Mouse (Mus musculus): Measurements from ENCODE around the gene Znfx1. TPM values are rescaled to one million over a fixed set of nuclear protein-coding genes. Genes with fewer than 3 reads are reported as not detected.

The Znfx1 gene
- polyA plus RNA-seq, 1 experiment from 2014 or later: 7.1 TPM

DNA sequence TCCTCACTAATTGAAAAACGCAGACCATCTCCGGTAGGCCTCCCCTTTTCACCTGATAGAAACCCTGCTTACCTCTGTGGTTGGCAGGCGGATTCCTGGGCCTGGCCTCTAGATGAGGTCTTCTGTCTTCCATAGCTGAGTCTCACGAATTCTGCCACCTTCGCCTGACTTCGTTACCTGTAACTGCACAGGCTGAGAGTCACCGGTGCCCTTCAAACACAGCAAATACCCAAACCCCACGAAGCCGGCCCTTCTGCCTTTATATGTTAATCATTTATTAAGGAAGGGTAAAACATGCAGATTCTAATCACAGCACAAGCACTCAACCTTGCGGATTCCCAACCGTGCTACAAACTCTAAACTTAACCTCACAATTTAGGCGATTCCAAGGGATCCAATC, 2.9 kb downstream of the Znfx1 start:
- H3K4me3 ChIP-seq (ENCODE audit: low read depth, low read length): no peak overlapping the region
- no peaks in the 10 kb centered on the region for H3K27me3 ChIP-seq (replicated peaks; ENCODE audit: control insufficient read depth, insufficient read depth, low read length)

DNA sequence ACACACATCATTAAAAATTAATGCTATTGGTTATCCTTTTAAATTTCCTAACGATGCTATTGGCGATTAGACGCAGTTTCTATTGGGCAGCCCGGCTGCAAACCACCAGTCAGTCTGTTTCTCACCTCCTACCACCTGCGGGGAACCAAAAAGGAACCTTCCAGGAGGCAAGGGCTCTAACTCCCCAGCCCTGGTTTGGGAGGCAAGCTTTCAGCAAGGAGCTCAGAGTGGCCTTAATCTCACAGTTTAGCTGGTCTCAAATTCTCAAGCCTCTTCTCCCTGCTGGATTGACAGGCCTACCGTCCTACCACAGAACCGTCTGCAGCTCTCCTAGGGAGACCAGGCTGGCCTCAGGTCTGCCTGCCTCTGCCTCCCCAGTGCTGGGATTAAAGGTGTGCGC, 3.3 kb downstream of the Znfx1 start:
- Histone ChIP-seq H3K36me3 (ENCODE audit: control insufficient read depth, insufficient read depth, low read length) (peaks cover 51% of the 10 kb centered on the region), H3K9me3 (ENCODE audit: control insufficient read depth, low read length) (no peaks in the 10 kb centered on the region), H3K4me1 (replicated peaks; ENCODE audit: control insufficient read depth, insufficient read depth, low read length) (peaks cover 13% of the 10 kb centered on the region), H3K9ac (ENCODE audit: low read length) (no peak overlapping the region), H3K27me3 (replicated peaks; ENCODE audit: control insufficient read depth, insufficient read depth, low read length) (no peaks in the 10 kb centered on the region), H3K27ac (ENCODE audit: low read depth) (no peak overlapping the region), H3K4me3 (ENCODE audit: low read depth, low read length) (no peak overlapping the region), H3K4me2 (ENCODE audit: low read length) (no peak overlapping the region)
- DNase-seq (ENCODE audit: low spot score) (no peak), ATAC-seq (replicated peaks; ENCODE audit: low FRiP score, low TSS enrichment, low read depth) (no peak)
- 51% methylated on average over 8 of the region's 8 CpGs for WGBS

More for the DNA sequence above, 2.9 kb downstream of the Znfx1 start:
- Histone ChIP-seq H3K9me3 (ENCODE audit: control insufficient read depth, low read length) (no peaks in the 10 kb centered on the region), H3K9ac (ENCODE audit: low read length) (no peak overlapping the region), H3K27ac (ENCODE audit: low read depth) (no peak overlapping the region), H3K4me1 (replicated peaks; ENCODE audit: control insufficient read depth, insufficient read depth, low read length) (peaks cover 17% of the 10 kb centered on the region), H3K4me2 (ENCODE audit: low read length) (peak overlapping the region; percentile 82; the same call in 1 of the 2 replicates), H3K36me3 (ENCODE audit: control insufficient read depth, insufficient read depth, low read length) (peaks cover 51% of the 10 kb centered on the region)
- DNase-seq (ENCODE audit: low spot score) (no peak), ATAC-seq (replicated peaks; ENCODE audit: low FRiP score, low TSS enrichment, low read depth) (no peak)
- 60% methylated on average over 12 of the region's 12 CpGs for WGBS

DNA sequence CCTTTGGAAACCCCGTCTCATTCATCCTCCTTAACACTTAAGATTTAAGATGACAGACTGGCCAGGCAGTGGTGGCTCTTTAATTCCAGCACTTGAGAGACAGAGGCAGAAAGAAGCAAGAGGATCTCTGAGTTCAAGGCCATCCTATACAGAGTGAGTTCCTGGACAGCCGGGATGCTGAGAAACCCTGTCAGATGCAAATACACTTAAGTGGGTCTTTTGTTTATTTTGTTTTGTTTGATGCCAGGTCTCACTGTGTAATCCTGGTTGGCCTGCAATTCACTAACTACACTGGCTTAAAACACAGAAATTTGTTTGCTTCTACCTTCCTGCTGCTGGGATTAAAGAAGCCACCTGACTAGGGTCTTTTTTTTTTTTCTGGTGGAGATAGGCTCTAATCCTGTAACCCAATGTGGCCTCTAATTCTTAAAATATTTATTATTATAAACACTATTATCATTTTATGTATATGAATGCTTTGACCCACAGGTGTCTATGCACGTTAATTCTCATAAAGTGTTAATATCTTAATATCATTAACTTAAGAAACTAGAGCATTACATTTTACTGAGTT, 3.9 kb downstream of the Znfx1 start:
- Histone ChIP-seq H3K9ac (ENCODE audit: low read length) (no peak overlapping the region), H3K9me3 (ENCODE audit: control insufficient read depth, low read length) (no peaks in the 10 kb centered on the region), H3K27ac (ENCODE audit: low read depth) (no peak overlapping the region), H3K4me2 (ENCODE audit: low read length) (no peak overlapping the region), H3K4me1 (replicated peaks; ENCODE audit: control insufficient read depth, insufficient read depth, low read length) (peaks cover 12% of the 10 kb centered on the region), H3K4me3 (ENCODE audit: low read depth, low read length) (no peak overlapping the region), H3K36me3 (ENCODE audit: control insufficient read depth, insufficient read depth, low read length) (peaks cover 49% of the 10 kb centered on the region), H3K27me3 (replicated peaks; ENCODE audit: control insufficient read depth, insufficient read depth, low read length) (no peaks in the 10 kb centered on the region)
- WGBS: 52% methylated on average over 3 of the region's 3 CpGs
- no peak for ATAC-seq (replicated peaks; ENCODE audit: low FRiP score, low TSS enrichment, low read depth)
- DNase-seq (ENCODE audit: low spot score): no peak

DNA sequence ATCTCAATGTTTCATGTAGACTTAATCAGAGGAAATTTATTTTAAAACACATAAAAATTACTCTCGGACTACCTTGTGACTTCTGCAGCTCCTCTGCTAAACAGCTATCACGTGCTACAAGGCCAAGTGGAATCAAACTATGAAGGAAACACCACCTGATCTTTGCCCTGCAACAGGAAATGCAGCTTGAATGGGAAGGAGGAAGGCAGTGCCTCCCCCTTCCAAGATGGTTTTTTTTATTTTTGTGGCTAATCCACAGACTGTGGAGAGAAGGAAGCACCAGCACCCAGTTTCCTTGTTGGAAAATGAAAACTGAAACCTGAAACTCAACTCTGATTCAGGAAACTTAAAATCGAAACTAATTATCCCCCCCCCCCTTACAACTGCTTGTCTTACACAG, 4.6 kb downstream of the Znfx1 start:
- H3K9ac ChIP-seq (ENCODE audit: low read length): no peak overlapping the region
- no peak overlapping the region for H3K4me2 ChIP-seq (ENCODE audit: low read length)
- peaks cover 12% of the 10 kb centered on the region for H3K4me1 ChIP-seq (replicated peaks; ENCODE audit: control insufficient read depth, insufficient read depth, low read length)
- H3K27me3 ChIP-seq (replicated peaks; ENCODE audit: control insufficient read depth, insufficient read depth, low read length): no peaks in the 10 kb centered on the region
- peaks cover 51% of the 10 kb centered on the region for H3K36me3 ChIP-seq (ENCODE audit: control insufficient read depth, insufficient read depth, low read length)
- no peaks in the 10 kb centered on the region for H3K9me3 ChIP-seq (ENCODE audit: control insufficient read depth, low read length)
- H3K4me3 ChIP-seq (ENCODE audit: low read depth, low read length): no peak overlapping the region
- no peak overlapping the region for H3K27ac ChIP-seq (ENCODE audit: low read depth)
- ATAC-seq (replicated peaks; ENCODE audit: low FRiP score, low TSS enrichment, low read depth) (no peak), DNase-seq (ENCODE audit: low spot score) (no peak)
- 60% methylated on average over 3 of the region's 3 CpGs for WGBS

DNA sequence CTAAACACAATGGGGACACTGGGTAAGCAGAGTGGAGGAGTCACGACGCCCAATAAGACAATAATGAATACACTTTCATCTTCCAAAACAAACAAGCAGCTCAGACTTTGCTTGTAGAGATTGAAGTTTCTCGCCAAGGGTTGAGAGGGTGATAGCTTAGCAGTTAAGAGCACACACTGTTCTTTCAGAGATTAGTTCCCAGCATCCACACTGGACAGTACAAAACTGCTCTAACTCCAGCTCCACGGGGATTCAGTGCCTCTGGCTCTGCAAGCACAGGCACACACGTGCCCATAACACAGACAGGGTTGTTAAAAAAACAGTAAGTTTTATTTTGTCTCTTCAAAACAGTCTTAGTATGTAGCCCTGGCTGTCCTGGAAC, 5.9 kb downstream of the Znfx1 start:
- no peak for DNase-seq (ENCODE audit: low spot score)
- H3K27me3 ChIP-seq (replicated peaks; ENCODE audit: control insufficient read depth, insufficient read depth, low read length): no peaks in the 10 kb centered on the region
- no peak overlapping the region for H3K9ac ChIP-seq (ENCODE audit: low read length)
- no peak overlapping the region for H3K4me3 ChIP-seq (ENCODE audit: low read depth, low read length)
- no peak overlapping the region for H3K4me2 ChIP-seq (ENCODE audit: low read length)
- no peak for ATAC-seq (replicated peaks; ENCODE audit: low FRiP score, low TSS enrichment, low read depth)
- 82% methylated on average over 5 of the region's 5 CpGs for WGBS
- H3K9me3 ChIP-seq (ENCODE audit: control insufficient read depth, low read length): no peaks in the 10 kb centered on the region
- H3K27ac ChIP-seq (ENCODE audit: low read depth): no peak overlapping the region
- peaks cover 12% of the 10 kb centered on the region for H3K4me1 ChIP-seq (replicated peaks; ENCODE audit: control insufficient read depth, insufficient read depth, low read length)
- H3K36me3 ChIP-seq (ENCODE audit: control insufficient read depth, insufficient read depth, low read length): peaks cover 56% of the 10 kb centered on the region

DNA sequence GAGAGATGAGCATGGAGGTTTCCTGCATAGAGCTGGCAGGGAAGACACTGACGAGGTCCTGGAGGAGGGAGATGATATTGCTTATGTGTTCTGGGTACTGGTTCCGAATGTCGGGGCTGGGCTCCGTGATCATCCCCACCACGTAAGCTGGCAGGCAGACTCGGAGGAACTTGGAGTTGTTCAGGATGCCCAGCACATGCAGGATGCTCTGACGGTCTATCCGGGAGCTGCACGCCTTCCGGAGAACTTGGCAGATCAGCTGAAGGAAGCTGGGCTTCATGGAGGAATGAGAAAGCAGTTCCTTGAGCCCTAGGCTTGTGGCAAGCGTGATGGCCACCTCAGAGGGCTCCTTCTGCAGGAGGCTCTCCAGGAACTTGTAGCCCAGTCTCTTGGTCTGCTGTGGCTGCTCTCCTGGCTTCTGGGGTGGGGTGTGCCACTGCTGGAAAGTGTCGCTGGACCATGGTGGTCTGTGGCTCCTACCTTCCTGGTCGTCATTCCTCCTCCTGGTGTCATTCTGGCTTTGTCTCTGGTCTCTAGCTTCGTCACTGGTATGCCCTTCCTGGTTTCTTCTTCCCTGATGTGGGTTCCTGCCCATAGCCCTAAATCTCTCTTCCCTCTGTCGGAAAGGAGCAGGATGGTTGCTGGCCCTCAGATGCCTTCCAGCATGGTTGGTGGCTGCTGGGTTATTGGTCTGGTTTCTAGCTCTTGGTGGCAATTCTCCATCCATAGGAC, 6.4 kb downstream of the Znfx1 start:
- ATAC-seq (replicated peaks; ENCODE audit: low FRiP score, low TSS enrichment, low read depth) (no peak), DNase-seq (ENCODE audit: low spot score) (no peak)
- Histone ChIP-seq H3K4me1 (replicated peaks; ENCODE audit: control insufficient read depth, insufficient read depth, low read length) (peaks cover 6% of the 10 kb centered on the region), H3K4me3 (ENCODE audit: low read depth, low read length) (no peak overlapping the region), H3K4me2 (ENCODE audit: low read length) (no peak overlapping the region), H3K36me3 (ENCODE audit: control insufficient read depth, insufficient read depth, low read length) (peaks cover 57% of the 10 kb centered on the region), H3K9me3 (ENCODE audit: control insufficient read depth, low read length) (no peaks in the 10 kb centered on the region), H3K27ac (ENCODE audit: low read depth) (no peak overlapping the region), H3K27me3 (replicated peaks; ENCODE audit: control insufficient read depth, insufficient read depth, low read length) (no peaks in the 10 kb centered on the region), H3K9ac (ENCODE audit: low read length) (no peak overlapping the region)
- 94% methylated on average over 15 of the region's 15 CpGs for WGBS

DNA sequence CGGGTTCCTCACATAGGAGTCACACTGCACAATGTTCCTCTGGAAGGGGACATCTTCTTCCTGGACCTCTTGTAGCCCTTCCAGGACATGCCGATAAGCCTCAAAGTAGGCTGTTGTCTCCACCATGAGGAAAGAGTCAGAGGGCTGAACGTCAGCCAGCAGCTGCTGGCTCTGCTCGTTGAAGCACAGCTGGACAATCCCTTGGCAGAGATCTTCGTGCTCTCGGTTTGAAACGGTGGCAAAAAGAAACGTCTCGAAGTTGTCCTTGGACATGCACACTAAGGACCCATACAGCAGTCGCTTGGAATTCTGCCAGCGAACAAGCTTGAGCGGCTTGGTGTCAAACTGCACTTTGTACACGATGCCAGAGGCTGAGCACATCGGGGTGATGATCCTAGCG, 7.4 kb downstream of the Znfx1 start:
- Histone ChIP-seq H3K36me3 (ENCODE audit: control insufficient read depth, insufficient read depth, low read length) (peaks cover 61% of the 10 kb centered on the region), H3K4me1 (replicated peaks; ENCODE audit: control insufficient read depth, insufficient read depth, low read length) (no peaks in the 10 kb centered on the region), H3K9ac (ENCODE audit: low read length) (no peak overlapping the region), H3K4me2 (ENCODE audit: low read length) (no peak overlapping the region), H3K4me3 (ENCODE audit: low read depth, low read length) (no peak overlapping the region), H3K27ac (ENCODE audit: low read depth) (no peak overlapping the region), H3K27me3 (replicated peaks; ENCODE audit: control insufficient read depth, insufficient read depth, low read length) (no peaks in the 10 kb centered on the region), H3K9me3 (ENCODE audit: control insufficient read depth, low read length) (no peaks in the 10 kb centered on the region)
- DNase-seq (ENCODE audit: low spot score) (no peak), ATAC-seq (replicated peaks; ENCODE audit: low FRiP score, low TSS enrichment, low read depth) (no peak)
- 87% methylated on average over 15 of the region's 15 CpGs for WGBS

DNA sequence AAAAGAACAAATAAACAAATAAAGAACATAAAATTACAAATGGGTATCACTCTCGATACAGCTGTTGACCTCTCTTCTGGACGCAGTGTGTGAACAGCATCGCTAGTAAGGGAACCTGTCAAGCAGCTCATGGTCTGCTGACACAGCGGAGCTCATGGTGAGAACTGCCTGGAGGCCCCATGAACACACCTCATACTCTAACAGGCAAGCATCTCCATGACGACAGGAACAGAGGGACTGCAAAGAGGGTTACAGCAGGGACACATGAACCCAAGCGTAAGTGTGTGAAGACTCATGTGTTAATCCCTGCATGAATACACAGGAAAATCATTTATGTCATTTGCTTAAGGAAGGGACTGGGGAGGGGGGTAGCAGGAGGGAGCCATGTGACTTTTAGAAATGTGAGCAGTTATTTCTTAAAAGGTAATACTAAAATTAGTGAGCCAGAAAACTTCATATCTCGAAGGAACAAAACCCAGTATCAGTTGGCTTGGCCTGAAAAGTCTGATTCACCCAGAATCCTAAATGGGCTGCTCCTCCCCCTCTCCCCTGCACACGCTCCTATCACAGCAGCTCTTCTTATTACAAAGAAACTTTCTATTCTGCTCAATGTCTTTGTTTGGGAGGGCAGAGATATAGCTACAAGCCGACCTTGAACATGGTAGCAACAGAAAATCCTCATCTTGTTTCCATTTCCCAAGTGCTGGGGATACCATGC, 9.5 kb downstream of the Znfx1 start:
- Histone ChIP-seq H3K4me2 (ENCODE audit: low read length) (no peak overlapping the region), H3K9me3 (ENCODE audit: control insufficient read depth, low read length) (no peaks in the 10 kb centered on the region), H3K36me3 (ENCODE audit: control insufficient read depth, insufficient read depth, low read length) (peaks cover 71% of the 10 kb centered on the region), H3K27me3 (replicated peaks; ENCODE audit: control insufficient read depth, insufficient read depth, low read length) (no peaks in the 10 kb centered on the region), H3K27ac (ENCODE audit: low read depth) (no peak overlapping the region), H3K9ac (ENCODE audit: low read length) (no peak overlapping the region), H3K4me3 (ENCODE audit: low read depth, low read length) (no peak overlapping the region), H3K4me1 (replicated peaks; ENCODE audit: control insufficient read depth, insufficient read depth, low read length) (no peaks in the 10 kb centered on the region)
- DNase-seq (ENCODE audit: low spot score) (no peak), ATAC-seq (replicated peaks; ENCODE audit: low FRiP score, low TSS enrichment, low read depth) (no peak)
- 78% methylated on average over 9 of the region's 9 CpGs for WGBS
